Mouse (Mus musculus) embryo, embryonic 9.5 days (tissue): ENCODE measurements around the gene Rfx6.

Source experiments
- DNase-seq: peaks from one replicate; pipeline ENCODE4 v3.0.0-alpha.2; 2017; ENCODE audit errors: extremely low spot score

Rfx6 gene

GRCm38 (mm10) chr10:51677548-51678250, at the start of gene Rfx6:
TSS of gene Rfx6 (plus strand) at chr10:51677756.
- peak; percentile 59 for DNase-seq

GRCm38 (mm10) chr10:51631411-51632136, 46.0 kb upstream of the Rfx6 start, which contains the start of gene Gprc6a:
TSS of gene Gprc6a (minus strand) at chr10:51631461.
- no peak for DNase-seq

DNA sequence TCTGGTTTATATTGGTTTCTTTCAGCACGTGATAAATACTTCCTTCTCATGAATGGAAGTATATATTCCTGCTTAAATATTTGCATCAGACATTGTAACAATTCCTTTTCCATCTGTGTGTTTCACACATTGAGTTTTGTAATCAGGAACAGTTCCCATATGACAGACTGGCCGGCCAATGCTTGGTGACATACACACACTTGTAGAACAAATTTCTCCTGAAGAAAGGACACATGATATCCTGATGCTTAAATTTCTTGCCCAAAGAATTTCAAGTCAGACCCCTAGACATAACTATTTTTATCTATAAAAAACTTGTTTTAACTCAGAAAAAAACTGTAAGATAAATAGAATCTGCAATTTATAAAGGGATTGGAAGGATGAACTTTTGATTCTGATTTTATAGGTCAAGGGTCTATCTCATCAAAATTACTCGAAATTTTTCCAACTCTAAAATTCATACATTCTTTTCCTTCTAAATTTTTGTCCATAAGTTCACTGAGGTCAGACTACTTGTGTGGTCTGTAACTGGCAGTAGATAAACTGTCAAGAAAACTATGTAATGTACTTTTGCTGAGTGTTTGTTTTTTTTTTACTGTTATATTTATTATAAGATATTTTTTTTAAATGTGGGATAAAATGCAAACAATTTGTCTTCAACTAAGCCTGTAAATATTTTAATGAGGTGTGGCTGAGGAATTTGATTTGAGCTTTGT, 27.9 kb upstream of the Rfx6 start:
- no peak for DNase-seq

DNA sequence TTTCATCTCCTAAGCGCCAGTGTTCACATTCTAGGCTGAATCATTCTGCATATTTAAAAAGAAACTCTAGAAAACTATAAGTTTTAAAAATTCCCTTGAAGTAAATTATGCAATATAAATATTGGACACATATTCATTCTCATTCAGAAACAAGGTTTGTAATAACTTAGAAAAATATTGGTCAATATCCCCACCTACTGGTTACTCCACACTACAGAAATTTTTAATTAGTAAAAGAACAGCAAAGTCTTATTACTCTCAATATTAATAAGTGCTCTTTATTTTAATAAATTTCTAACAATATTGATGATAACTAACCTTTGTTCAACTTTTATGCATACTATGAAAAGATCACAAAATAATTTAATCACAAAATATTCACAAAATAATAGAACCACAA, 20.2 kb upstream of the Rfx6 start:
- DNase-seq, result no peak

DNA sequence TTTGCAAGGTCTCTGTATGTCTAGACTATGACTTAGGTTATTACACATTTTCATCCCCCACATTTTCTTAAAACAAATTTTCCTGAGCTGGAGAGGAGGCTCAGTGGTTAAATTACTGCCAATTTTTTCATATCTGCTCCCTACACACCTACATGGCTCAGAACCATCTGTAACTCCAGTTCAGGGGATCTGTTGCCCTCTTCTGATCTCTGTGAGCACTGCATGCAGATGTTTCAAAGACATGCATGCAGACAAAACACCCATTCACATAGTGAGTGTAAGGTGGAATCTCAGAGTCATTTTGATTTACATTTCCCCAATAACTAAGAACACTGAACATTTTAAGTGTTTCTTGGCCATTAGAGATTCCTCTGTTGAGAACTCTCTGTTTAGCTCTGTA, 8.2 kb upstream of the Rfx6 start:
- no peak for DNase-seq

DNA sequence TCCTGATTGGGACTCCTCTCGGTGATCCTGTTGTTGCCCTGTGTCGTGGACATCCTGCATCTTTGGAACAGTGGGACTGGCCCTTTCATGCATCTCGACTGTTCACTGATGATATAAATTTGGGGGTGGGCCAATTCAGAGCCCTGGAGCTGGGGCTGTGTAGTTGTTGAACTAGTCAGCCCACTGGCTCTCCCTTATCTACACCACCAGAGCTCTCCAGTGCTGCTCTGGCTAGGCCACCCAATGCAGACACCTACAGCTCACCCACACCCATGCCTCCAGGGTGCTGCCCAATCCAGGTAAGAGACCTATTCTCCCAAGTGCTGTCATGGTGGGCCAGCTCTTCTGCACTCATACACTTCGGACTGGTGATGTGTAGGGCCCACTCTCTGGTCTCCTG, 6.0 kb upstream of the Rfx6 start:
- DNase-seq, result no peak

GRCm38 (mm10) chr10:51672082-51672779, 5.3 kb upstream of the Rfx6 start:
- no peak for DNase-seq

- peak; percentile 24 for DNase-seq
Observed at GRCm38 (mm10) chr10:51678251-51678639, 689 bp downstream of the Rfx6 start.

DNA sequence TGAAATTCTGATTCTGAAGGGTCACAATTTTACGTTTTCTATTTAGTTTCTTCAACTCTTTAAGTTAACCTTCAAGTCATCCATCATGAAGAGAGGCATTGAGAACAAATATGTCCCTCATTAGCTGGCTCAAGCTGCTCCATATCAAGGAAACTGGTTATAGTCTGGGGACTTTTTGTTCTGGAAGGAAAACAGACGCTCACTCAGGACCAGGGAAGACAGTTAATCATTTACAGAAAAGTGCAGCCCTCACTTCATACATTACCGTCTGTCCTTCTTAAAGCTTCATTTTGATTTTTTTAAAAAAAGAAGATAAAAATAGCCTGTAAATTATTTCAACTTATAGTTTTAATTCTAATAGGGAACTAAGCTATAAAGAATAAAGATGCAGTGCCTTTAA, 43.3 kb downstream of the Rfx6 start:
- no peak for DNase-seq

- DNase-seq, result no peak
Observed at GRCm38 (mm10) chr10:51761436-51761835, 83.9 kb downstream of the Rfx6 start.

DNA sequence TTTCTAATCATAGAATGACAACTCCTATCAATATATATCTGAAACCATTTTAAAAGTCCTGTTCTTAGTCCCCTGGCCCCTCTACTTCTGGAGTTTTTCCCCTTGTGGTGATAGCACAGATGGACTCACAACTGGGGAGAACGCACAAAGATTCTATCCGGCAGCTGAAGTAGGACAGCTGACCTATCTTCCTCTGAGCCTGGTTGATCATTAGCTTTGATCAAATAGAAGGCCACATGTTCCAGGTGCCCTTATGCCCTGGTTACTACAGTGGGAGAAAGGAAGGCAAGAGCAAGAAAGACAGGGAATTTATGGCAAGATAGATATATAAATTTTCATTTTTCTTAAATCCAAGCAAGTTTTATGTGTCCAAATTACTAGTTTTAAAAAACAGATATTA, 85.7 kb downstream of the Rfx6 start:
- DNase-seq, result no peak

- DNase-seq, result no peak
Observed at GRCm38 (mm10) chr10:51768445-51768844, 90.9 kb downstream of the Rfx6 start.

- no peak for DNase-seq
Observed at GRCm38 (mm10) chr10:51769252-51769651, 91.7 kb downstream of the Rfx6 start.

DNA sequence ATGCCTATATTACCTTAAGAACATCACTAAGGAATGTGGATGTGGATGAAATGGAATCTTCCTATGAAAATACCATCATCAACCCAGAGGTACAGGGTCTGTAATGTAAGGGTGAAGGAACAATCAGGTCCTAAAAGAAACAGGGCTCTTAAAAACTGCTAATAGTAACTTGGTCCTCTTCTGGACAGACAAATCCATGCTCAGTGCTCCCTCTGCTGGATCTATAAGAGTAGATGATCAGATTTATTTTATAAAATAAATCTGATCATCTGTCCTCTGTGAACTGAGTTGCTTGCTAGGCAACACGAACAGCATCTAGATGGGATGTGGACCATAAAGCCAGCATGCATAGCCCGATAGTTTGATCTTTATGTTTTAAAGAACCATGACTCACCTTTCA, 102.1 kb downstream of the Rfx6 start:
- no peak for DNase-seq
